Mouse (Mus musculus) liver, postnatal 0 days (tissue): Measurements from ENCODE around the gene Slc15a2.
A peak's percentile ranks its signal among the peaks of the same experiment; 100 is the strongest.

ENCODE experiments used
- CTCF ChIP-seq: sonication (generic); IDR thresholded peaks from 2 replicates; pipeline ENCODE4 v1.5.1; 2016; ENCODE audit warnings: antibody characterized with exemption, low read depth
- EP300 ChIP-seq: IDR thresholded peaks from 2 replicates; pipeline ENCODE4 v1.6.1; 2016; ENCODE audit warnings: antibody characterized with exemption, low read depth, mild to moderate bottlenecking

DNA sequence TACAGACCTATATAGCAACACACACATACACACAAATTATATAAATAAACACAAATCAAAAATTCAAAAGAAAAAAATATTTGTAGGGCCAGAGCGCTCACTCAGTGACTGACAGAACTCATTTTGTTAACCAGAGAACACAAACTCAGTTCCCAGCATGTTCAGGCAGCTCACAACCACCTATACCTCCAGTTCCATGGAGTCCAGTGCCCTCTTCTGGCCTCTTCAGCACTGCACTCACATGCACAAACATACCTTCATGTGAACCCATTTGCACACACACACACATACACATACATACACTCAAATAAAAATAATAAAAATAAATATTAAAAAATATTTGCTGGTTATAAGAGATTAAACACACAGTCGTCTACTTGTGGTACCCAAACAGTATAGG, 74.0 kb downstream of the Slc15a2 start:
- TF ChIP-seq CTCF, result peak; percentile 49
- no peak for TF ChIP-seq EP300
